Mouse (Mus musculus) liver, embryonic 16.5 days (tissue): ENCODE measurements at regions not wholly inside any gene's neighbourhood (a gene's known extent, or its start where the extent isn't known, plus 50 kb on each side); places are given as distances from the start of the nearest gene placed in this dataset. TPM values are rescaled to one million over a fixed set of nuclear protein-coding genes. Genes with fewer than 3 reads are reported as not detected.

Experiments
- ATAC-seq: fragments of 200-750 bp; cut with Nextera tagmentation; 2 replicates; pipeline ENCODE4 v1.8.0; 2017; ENCODE audit warnings: low read depth, mild to moderate bottlenecking, moderate number of reproducible peaks, moderate library complexity
- H3K27ac ChIP-seq: fragments of 300-500 bp; sonication (generic); 2 replicates; pipeline ENCODE4 v1.5.1; 2014; ENCODE audit warnings: mild to moderate bottlenecking, low read length
- H3K27me3 ChIP-seq: fragments of 300-500 bp; sonication (generic); 2 replicates; pipeline ENCODE4 v1.6.1; 2014; ENCODE audit warnings: low read depth, low read length, mixed read lengths; ENCODE audit not compliant: control insufficient read depth, insufficient read depth
- H3K36me3 ChIP-seq: fragments of 300-500 bp; sonication (generic); 2 replicates; pipeline ENCODE4 v1.6.1; 2014; ENCODE audit warnings: mild to moderate bottlenecking; ENCODE audit not compliant: control insufficient read depth, insufficient read depth
- H3K4me1 ChIP-seq: fragments of 300-500 bp; sonication (generic); 2 replicates; pipeline ENCODE4 v1.6.1; 2014; ENCODE audit warnings: low read depth, low read length, mixed read lengths; ENCODE audit not compliant: control insufficient read depth
- H3K4me2 ChIP-seq: fragments of 300-500 bp; sonication (generic); 2 replicates; pipeline ENCODE4 v1.6.1; 2014; ENCODE audit warnings: low read depth, low read length, mixed read lengths
- H3K4me3 ChIP-seq: fragments of 300-500 bp; sonication (generic); 2 replicates; pipeline ENCODE4 v1.5.1; 2014; ENCODE audit warnings: low read depth, mild to moderate bottlenecking, low read length
- H3K9ac ChIP-seq: fragments of 300-500 bp; sonication (generic); 2 replicates; pipeline ENCODE4 v1.6.1; 2014; ENCODE audit warnings: low read depth, low read length
- H3K9me3 ChIP-seq: fragments of 300-500 bp; sonication (generic); replicated peaks from 2 replicates; pipeline ENCODE4 v1.6.1; 2016; ENCODE audit warnings: low read length; ENCODE audit not compliant: control insufficient read depth
- whole genome bisulfite sequencing: fragments of 180-500 bp; shearing (Covaris S2); extraction: QIAGEN DNeasy Blood & Tissue Kit; methylation state at CpG from one replicate; pipeline ENCODE4 v1.1.7; 2014; ENCODE audit not compliant: insufficient replicate concordance; 5-methylcytosine and 5-hydroxymethylcytosine counted together
- microRNA-seq: library from miRNA; unstranded; fragments of <30 nt; microRNA quantifications from one replicate; pipeline ENCODE4, GENCODE M21; 2016

DNA sequence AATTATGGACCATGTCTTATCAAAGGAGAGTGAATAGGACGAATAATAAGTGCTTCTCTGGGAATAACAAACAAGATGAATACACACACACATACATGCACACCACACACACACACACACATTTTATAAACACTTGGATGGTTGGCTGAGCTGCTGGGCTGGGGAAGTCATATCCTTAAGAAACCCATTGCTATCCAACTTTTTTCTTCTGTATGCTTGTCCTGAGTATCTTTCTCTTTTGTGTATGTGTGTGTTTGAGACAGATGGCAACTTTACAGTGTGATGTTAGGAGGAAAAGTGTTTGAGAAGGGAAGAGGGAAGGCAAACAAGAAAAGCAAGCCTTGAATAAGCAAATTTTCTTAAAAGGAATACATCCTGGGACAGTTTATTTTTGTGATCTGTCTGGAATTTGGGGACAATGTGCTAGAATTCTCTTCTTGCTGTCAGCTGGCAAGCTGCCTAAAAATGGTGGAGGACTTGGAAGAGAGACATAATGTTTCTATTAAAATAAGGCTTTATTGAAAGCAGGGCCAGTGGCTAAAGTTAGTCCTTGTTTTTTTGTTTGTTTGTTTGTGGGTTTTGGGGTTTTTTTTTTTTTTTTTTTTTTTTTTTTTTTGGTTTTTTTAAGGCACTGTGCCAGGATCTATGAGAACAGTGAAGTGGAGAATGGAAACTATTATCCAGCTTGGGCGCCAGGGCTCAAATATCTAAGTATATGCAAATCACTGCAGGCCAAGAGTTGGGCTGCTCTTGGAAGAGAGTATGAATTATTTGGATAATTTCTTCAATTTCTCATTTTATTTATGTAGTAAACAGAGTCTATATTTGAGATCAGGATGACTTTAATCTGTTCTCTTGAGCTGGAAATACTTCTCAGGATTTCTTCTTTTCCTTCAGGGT lies 766.2 kb downstream of the Bcl11a start:
- Histone ChIP-seq H3K27ac (no peak overlapping the region), H3K4me1 (no peaks in the 10 kb centered on the region), H3K4me2 (no peak overlapping the region), H3K4me3 (no peak overlapping the region), H3K9ac (no peak overlapping the region), H3K27me3 (no peaks in the 10 kb centered on the region), H3K9me3 (no peaks in the 10 kb centered on the region), H3K36me3 (no peaks in the 10 kb centered on the region)
- WGBS = 42% methylated on average over 2 of the region's 2 CpGs
- no peak for ATAC-seq

DNA sequence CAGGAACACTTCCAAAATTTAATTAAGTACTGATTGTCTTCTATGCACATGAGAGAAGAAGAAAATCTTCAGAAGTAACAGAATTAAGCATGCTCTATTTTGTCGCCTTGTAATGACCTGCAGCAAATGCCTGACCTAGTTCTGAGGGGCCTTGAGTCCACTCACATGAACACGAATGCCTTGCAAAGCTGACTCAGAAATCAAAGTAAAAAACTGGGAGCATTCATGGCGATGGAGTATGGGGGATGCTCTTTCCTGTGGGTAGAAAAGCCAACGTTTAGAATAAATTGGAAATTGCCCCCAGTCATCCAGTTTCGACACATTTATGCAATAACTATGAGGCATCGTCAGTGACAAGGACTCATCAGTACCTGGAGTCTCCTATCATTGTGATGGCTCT lies 779.1 kb downstream of the Bcl11a start:
- WGBS = 49% methylated on average over 6 of the region's 6 CpGs

DNA sequence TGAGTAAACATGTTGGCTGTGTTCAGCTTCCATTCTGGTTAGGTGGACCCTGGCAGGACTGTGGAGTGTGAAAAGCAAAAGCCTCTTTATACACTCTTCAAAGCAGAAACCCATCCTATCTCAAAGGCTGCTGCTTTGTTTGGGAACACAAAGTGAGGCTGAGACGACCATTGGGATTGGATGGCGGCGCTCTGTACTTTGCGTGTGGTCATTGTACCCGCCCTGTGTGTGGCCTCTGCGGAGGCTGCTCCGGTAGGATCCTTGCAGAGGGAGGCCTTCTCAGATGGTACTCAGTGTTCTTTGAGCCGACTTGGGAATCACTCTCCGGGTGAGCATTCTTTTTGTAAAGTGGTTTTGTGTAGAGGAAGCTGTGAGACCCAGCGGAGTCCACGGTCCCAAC lies 786.8 kb downstream of the Bcl11a start:
- no peak for ATAC-seq
- no peak overlapping the region for H3K27ac ChIP-seq
- H3K36me3 ChIP-seq = no peaks in the 10 kb centered on the region
- H3K4me2 ChIP-seq = no peak overlapping the region
- no peak overlapping the region for H3K9ac ChIP-seq
- H3K27me3 ChIP-seq = no peaks in the 10 kb centered on the region
- H3K4me1 ChIP-seq = no peaks in the 10 kb centered on the region
- no peaks in the 10 kb centered on the region for H3K9me3 ChIP-seq
- WGBS = 77% methylated on average over 11 of the region's 11 CpGs
- H3K4me3 ChIP-seq = no peak overlapping the region

More for the DNA sequence above, 779.1 kb downstream of the Bcl11a start:
- no peaks in the 10 kb centered on the region for H3K27me3 ChIP-seq
- ATAC-seq = no peak
- H3K4me2 ChIP-seq = no peak overlapping the region
- H3K9ac ChIP-seq = no peak overlapping the region
- no peak overlapping the region for H3K27ac ChIP-seq
- no peaks in the 10 kb centered on the region for H3K9me3 ChIP-seq
- no peaks in the 10 kb centered on the region for H3K4me1 ChIP-seq
- no peaks in the 10 kb centered on the region for H3K36me3 ChIP-seq
- no peak overlapping the region for H3K4me3 ChIP-seq

DNA sequence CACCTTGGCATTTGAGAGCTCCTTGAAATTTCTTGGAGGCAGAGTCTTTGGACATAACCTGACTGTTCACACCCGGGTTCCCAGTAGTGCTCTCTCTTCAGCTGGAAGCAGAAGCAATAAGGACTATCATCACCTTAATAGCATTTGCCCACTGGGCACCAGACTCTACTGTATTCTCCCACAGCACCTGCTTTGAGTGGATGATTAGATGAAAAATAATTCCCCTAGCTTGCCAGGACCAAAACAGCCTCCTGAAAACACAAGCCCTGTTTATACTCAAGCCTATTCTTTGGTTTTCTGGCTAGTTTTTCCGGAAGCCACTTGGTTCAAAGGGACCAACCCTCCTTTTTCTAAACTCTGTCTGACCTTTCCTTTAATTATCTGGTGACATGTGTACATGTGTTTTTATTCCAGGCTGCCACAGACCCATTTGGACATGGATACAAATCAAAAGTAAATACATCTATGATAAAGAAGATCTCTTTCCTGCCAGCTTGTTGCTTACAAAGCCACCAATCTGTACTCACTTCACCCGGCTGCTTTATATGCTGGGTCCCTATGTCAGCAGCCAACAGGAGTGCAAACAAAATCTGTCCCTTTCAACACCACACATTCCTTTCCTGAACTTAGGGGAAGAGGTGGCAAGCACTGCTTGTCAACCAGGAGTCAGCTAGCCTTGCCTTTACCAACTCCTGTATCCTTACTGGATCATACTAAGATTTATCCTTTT lies 787.4 kb downstream of the Bcl11a start:
- Histone ChIP-seq H3K9ac (no peak overlapping the region), H3K27me3 (no peaks in the 10 kb centered on the region), H3K36me3 (no peaks in the 10 kb centered on the region), H3K4me3 (no peak overlapping the region), H3K27ac (no peak overlapping the region), H3K4me1 (no peaks in the 10 kb centered on the region), H3K4me2 (no peak overlapping the region), H3K9me3 (no peaks in the 10 kb centered on the region)
- no peak for ATAC-seq
- 46% methylated on average over 3 of the region's 3 CpGs for WGBS

Small RNA genes in the stretch of these regions (microRNA-seq; reads per million reads assigned to microRNA genes)
- not detected for gene Gm25507
